Mouse (Mus musculus): ENCODE results near the gene Nudt2.

Gene Nudt2

GRCm38 (mm10) chr4:41520641-41521040, 55.7 kb downstream of the Nudt2 start:
- no peak for DNase-seq (ENCODE audit: low spot score in 2 of 2)

GRCm38 (mm10) chr4:41522136-41522535, 57.2 kb downstream of the Nudt2 start:
- no peak for DNase-seq (ENCODE audit: low spot score in 2 of 2)

GRCm38 (mm10) chr4:41522788-41523187, 57.8 kb downstream of the Nudt2 start:
- no peak for DNase-seq (ENCODE audit: low spot score in 2 of 2)

GRCm38 (mm10) chr4:41523839-41524238, 58.9 kb downstream of the Nudt2 start:
- DNase-seq (ENCODE audit: low spot score in 2 of 2): no peak

- no peak for DNase-seq (ENCODE audit: low spot score in 2 of 2)
Measured at GRCm38 (mm10) chr4:41524829-41525228, 59.9 kb downstream of the Nudt2 start.

GRCm38 (mm10) chr4:41526553-41526952, 61.6 kb downstream of the Nudt2 start:
- no peak for DNase-seq (ENCODE audit: low spot score in 2 of 2)

- no peak for DNase-seq (ENCODE audit: low spot score in 2 of 2)
Measured at GRCm38 (mm10) chr4:41527076-41527475, 62.1 kb downstream of the Nudt2 start.

GRCm38 (mm10) chr4:41527996-41528395, 63.0 kb downstream of the Nudt2 start:
- DNase-seq (ENCODE audit: low spot score in 2 of 2): no peak
